Mouse (Mus musculus) neutrophil, adult 5-6 weeks (primary cell): ENCODE results near the gene Prpf40a. TPM values are rescaled to one million over a fixed set of nuclear protein-coding genes. Genes with fewer than 3 reads are reported as not detected.

Source experiments
- ATAC-seq: fragments of 151-379, 151-347 bp; 2 replicates; pipeline ENCODE4 v1.8.0; 2017; ENCODE audit warnings: mild to moderate bottlenecking, moderate TSS enrichment; ENCODE audit not compliant: insufficient number of reproducible peaks, poor library complexity, low FRiP score, severe bottlenecking; ENCODE audit errors: extremely low read depth
- total RNA-seq: library from RNA; stranded (forward); fragments of 200-1000 nt; gene quantifications from 2 replicates; pipeline ENCODE4 v1.2.3, GENCODE M21; 2017

The Prpf40a gene
- total RNA-seq, 1 experiment from 2014 or later = 120 TPM

- no peak for ATAC-seq
These were observed 82.5 kb downstream of the Prpf40a start for GRCm38 (mm10) chr2:53108547-53108946.

GRCm38 (mm10) chr2:53106472-53106871 lies 84.6 kb downstream of the Prpf40a start:
- ATAC-seq = no peak

- no peak for ATAC-seq
These were observed 85.0 kb downstream of the Prpf40a start for GRCm38 (mm10) chr2:53106056-53106455.

GRCm38 (mm10) chr2:53105408-53105807 lies 85.7 kb downstream of the Prpf40a start:
- no peak for ATAC-seq

GRCm38 (mm10) chr2:53102901-53103300 lies 88.2 kb downstream of the Prpf40a start:
- ATAC-seq = no peak

- no peak for ATAC-seq
These were observed 89.0 kb downstream of the Prpf40a start for GRCm38 (mm10) chr2:53101885-53102740.

- ATAC-seq = no peak
These were observed 91.0 kb downstream of the Prpf40a start for GRCm38 (mm10) chr2:53100093-53100492.

- ATAC-seq = no peak
These were observed 95.6 kb downstream of the Prpf40a start for GRCm38 (mm10) chr2:53095489-53095888.

- no peak for ATAC-seq
These were observed 96.1 kb downstream of the Prpf40a start for GRCm38 (mm10) chr2:53095031-53095430.

GRCm38 (mm10) chr2:53088744-53089143 lies 102.3 kb downstream of the Prpf40a start:
- ATAC-seq = no peak

- ATAC-seq = no peak
These were observed 105.4 kb downstream of the Prpf40a start for GRCm38 (mm10) chr2:53085617-53086202.

Other genes starting within 250 kb of the Prpf40a start
- 22.7 and 29.1 TPM in 2 replicates for gene Arl6ip6, start 442 bp upstream of the Prpf40a start, total RNA-seq